Mouse (Mus musculus): ENCODE measurements around the gene D630039A03Rik.

- no peak for TF ChIP-seq CTCF (IDR thresholded peaks at IDR 0.05)
- TF ChIP-seq EP300 (IDR thresholded peaks at IDR 0.05), result no peak
Observed at GRCm38 (mm10) chr4:57866990-57867389, 49.1 kb downstream of the D630039A03Rik start.

Data from lung, postnatal 0 days (tissue).